Mouse (Mus musculus) kidney, adult 10 weeks (tissue): ENCODE data around the gene Atp6v1b1. TPM values are rescaled to one million over a fixed set of nuclear protein-coding genes. Genes with fewer than 3 reads are reported as not detected.

Source experiments
- polyA plus RNA-seq: library from polyadenylated mRNA; stranded (reverse); fragments of 350-450 nt; fragmentation: Illumina TruSeq; extraction: RNeasy Lipid Tissue Mini Kit (QIAGEN cat#74804); gene quantifications from one replicate; pipeline ENCODE4 v1.2.3, GENCODE M21; 2014; ENCODE audit warnings: low read depth, low replicate concordance

Atp6v1b1 gene
- polyA plus RNA-seq: 39.3 TPM

DNA sequence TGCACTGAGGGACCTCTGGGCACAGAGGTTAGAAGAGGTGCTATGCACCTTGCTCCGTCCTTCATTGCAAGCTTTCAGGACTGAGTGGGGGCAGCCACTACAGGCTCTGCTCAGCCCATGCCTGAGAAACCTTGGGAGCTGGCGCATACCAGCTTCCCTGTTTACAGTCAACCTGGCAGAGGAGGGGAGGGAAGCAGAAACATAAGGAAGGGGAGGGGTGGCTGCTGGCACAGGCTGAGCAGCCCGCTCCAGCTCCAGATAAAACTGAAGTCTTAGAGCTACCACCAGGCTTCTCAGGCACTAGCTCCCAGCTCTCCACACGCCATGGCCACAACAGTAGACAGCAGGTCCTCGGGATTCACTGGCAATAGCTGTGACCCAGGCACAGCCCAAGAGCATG lies at the start of gene Atp6v1b1:
Gene Atp6v1b1, plus strand, starts transcription at position 230 of the 400 bp plus-strand sequence.

GRCm38 (mm10) chr6:83711067-83711675 lies 31.6 kb upstream of the Atp6v1b1 start, which contains the start of gene Vax2:
Gene Vax2, plus strand, starts transcription at chr6:83711264.

DNA sequence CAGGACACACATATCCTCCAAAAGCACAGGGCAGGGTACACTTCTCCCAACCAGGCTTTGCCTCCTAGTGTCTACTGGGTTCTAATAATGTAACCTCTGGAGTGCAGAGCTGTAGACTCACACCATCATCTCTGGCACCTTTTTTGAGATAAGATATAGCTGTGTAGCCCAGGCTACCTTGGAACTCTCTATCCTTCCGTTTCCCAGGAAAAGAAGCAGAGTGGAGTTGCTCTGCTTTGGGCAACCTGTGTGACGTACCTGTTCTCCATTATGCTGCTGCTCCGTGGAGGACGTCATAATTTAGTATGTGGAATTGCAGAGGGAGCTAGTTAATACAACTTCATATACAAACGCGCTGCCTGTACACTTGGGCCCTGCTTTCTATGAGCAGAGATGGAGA lies 19.6 kb downstream of the Atp6v1b1 start, which contains the start of gene Ankrd53:
Gene Ankrd53, plus strand, starts transcription at position 301 of the 400 bp plus-strand sequence.

GRCm38 (mm10) chr6:83775638-83776293 lies 33.0 kb downstream of the Atp6v1b1 start, which contains the start of gene Tex261:
Gene Tex261, minus strand, starts transcription at chr6:83775813.

GRCm38 (mm10) chr6:83794760-83795296 lies 52.0 kb downstream of the Atp6v1b1 start, which contains the start of gene Nagk:
Gene Nagk, plus strand, starts transcription at chr6:83794982.

Other genes with a start within 250 kb of the Atp6v1b1 start
- gene Dguok, start 236.0 kb upstream of the Atp6v1b1 start, polyA plus RNA-seq: 18.8 TPM
- 0.81 TPM for gene Actg2, start 206.7 kb upstream of the Atp6v1b1 start, polyA plus RNA-seq
- gene Stambp, start 170.3 kb upstream of the Atp6v1b1 start, polyA plus RNA-seq: 58.8 TPM
- gene Clec4f, start 86.8 kb upstream of the Atp6v1b1 start, polyA plus RNA-seq: not detected
- gene Cd207, start 65.1 kb upstream of the Atp6v1b1 start, polyA plus RNA-seq: not detected
- gene Vax2, start 31.7 kb upstream of the Atp6v1b1 start, polyA plus RNA-seq: not detected
- gene Ankrd53, start 19.7 kb downstream of the Atp6v1b1 start, polyA plus RNA-seq: not detected
- gene Tex261, start 32.8 kb downstream of the Atp6v1b1 start, polyA plus RNA-seq: 21.1 TPM
- gene Nagk, start 52.0 kb downstream of the Atp6v1b1 start, polyA plus RNA-seq: 13.4 TPM
- 28.2 TPM for gene Paip2b, start 88.8 kb downstream of the Atp6v1b1 start, polyA plus RNA-seq
- gene Zfp638, start 124.1 kb downstream of the Atp6v1b1 start, polyA plus RNA-seq: 164 TPM